Mouse (Mus musculus): ENCODE data around the gene Ptk7. TPM values are rescaled to one million over a fixed set of nuclear protein-coding genes. Genes with fewer than 3 reads are reported as not detected.

Gene Ptk7
- total RNA-seq, 2 experiments from 2014 or later = 9.5 to 10.5 TPM

DNA sequence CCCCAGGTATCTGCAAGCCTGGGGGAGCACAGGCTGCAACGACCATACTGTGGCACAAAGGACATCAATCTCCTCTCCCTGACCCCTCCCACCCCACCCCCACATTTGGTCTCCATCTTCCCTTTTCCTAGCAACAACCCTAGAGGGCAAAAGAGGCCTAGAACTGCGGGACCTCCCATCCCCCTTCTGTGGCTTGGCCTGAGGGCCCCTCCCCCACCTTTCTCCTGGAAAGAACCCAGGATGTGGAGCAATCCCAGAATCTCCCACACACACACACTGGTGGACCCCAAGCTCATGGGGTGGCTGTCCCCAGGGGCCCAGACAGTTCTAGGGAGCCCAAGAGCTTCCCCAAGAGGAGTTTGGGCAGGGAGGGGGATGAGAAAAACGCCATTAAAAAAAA, 81.4 kb downstream of the Ptk7 start:
- no peak for DNase-seq (ENCODE audit: low spot score in 2 of 2)
- intact Hi-C loops (cut with DNase I) = loop anchor here (5.0 kb wide), 1 partner anchor 99 kb away; the partner anchor contains the start of genes Klc4 and Mrpl2

DNA sequence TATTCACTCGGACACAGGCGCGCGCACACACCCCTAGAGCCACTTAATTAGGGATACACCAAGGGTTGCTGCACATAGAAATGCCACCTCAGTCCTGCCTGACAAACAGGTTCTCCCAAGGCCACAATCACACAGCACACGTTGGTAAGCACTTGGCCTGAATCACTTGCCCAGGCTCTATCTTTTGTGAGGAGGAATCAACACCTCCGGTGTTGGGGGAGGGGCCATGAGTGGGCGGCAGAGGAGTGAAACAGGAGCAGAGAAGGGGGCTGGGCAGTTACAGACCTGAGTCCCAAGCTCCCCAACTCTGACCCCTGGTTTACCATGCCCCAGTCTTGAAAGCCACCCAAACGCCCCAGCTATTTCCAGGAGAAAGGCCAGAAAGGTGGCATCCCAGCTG, 82.3 kb downstream of the Ptk7 start:
- intact Hi-C loops (cut with DNase I) = loop anchor here (5.0 kb wide), 1 partner anchor 100 kb away; the partner anchor contains the start of genes Klc4 and Mrpl2
- DNase-seq (ENCODE audit: low spot score in 2 of 2) = no peak

DNA sequence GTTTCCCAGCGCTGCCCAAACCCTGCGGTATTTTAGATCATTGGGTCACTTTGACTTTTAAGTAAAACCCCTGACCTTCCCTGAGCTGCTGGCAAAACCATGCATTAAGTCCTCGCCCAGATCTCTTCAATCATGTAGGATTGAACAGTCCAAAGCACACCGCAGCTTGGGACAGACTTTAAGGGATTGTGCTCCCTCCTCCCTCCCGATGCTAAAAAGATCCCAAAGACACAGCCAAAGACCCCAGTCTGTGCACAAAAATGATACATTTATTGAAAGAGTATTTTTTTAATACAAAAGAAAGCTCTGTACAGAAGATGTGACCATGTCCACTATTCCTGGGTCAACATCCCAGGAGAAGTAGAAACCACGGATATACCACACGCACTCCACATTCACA, 82.7 kb downstream of the Ptk7 start:
- no peak for DNase-seq (ENCODE audit: low spot score in 2 of 2)
- intact Hi-C loops (cut with DNase I) = loop anchor here (5.0 kb wide), 1 partner anchor 101 kb away; the partner anchor contains the start of genes Klc4 and Mrpl2

DNA sequence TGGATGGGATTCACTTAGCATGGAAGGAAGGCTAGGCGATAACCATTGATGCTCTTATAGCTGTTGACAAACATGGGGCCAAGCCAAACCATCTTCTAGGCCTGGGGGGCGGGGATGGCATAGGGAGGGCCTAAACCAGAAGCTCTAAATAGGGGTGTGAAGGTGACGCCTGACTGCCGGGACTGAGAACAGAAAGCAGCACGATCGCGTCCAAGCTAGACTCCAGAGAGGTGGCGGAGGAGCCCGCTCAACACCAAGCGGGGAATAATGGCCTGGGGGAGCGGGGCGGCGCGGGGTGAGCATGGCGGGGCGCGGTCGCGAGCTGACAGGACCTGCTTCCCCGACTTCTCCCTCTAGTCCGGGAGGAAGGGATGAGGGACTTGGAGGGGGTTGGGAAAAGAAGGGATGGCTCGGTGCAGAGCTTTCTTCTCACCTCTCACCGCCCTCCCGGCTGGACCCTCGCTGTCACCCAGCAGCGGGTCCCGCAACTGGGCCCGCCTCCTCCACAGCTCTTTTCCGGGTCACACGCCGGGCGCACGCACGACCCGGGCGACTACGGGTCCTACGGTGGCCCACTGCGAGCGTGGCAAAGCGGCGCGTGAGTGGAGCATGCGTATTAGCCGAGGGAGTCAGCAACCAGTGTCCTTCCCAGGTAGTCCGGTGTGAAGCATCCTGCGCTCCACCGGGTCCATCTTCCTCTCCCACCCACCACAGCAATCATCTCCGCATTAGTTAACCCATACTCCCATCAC, 83.3 kb downstream of the Ptk7 start, which contains the start of gene Cul9:
Gene Cul9 (minus strand): TSS at position 576 of the 752 bp plus-strand sequence.
- peak; percentile 90 to 94 for DNase-seq (ENCODE audit: low spot score in 2 of 2)
- intact Hi-C loops (cut with DNase I) = loop anchor here (5.0 kb wide), 1 partner anchor 101 kb away; the partner anchor contains the start of genes Klc4 and Mrpl2

DNA sequence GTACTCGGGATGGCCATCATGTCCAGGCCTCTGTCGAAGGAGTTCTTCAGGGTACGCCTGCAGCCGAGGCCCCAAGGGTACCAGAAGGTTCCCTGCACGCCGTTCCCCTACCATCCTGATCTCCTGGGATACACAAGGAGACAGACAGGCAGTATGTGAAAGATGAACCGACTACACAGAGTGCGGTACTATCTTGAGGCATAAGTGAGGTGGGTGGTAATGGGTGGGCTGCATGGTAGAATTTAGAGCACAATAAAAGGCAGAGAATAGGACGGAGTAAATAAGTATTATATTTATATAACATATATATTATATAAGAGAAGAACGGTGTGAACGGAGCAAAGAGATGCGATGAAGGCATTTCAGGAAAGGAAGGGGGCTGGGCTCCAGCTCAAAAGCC, 85.6 kb downstream of the Ptk7 start:
- intact Hi-C loops (cut with DNase I) = loop anchor here (5.0 kb wide), 1 partner anchor 36 kb away; no protein-coding TSS in a partner anchor

DNA sequence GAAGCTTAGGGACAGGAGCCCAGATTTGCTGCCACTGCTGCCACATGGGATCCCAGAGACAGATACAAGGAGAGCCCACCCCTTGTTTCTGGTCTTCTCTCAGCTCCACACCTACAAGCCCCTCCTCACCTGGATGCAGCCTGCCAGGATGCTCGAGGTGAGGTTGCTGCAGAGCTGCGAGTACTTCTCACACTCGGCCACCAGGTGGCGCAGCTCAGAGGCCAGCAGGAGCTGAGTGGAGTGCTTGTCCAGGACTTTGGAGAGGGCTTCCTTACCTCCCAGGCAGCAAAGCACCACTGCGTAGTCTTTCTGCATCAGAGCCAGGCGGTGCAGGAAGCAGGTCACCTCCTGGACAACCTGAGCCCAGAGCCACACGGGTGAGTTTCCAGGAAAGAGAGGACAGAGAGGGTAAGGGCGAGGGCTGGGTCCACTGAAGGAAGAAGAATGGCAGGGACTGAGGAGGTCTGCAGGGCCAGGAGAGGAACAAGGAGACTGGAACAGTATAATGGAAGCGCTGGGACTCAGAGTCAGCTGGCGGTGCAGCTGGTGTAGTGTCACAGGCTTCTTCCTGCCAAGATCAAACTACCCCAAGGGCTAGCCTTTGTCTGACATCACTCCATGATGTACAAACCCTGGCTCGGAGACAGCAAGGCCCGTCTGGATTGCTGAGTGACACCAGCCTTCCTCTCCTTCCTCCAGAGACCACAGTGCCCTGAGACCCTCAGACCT, 103.6 kb downstream of the Ptk7 start:
- intact Hi-C loops (cut with DNase I) = loop anchor here (5.0 kb wide), 1 partner anchor 62 kb away; no protein-coding TSS in a partner anchor
- peak; percentile 50 to 64 for DNase-seq (ENCODE audit: low spot score in 2 of 2)

More for the DNA sequence above, 85.6 kb downstream of the Ptk7 start:
- DNase-seq (ENCODE audit: low spot score in 2 of 2) = peak in 1 of 2 experiments; percentile 75

DNA sequence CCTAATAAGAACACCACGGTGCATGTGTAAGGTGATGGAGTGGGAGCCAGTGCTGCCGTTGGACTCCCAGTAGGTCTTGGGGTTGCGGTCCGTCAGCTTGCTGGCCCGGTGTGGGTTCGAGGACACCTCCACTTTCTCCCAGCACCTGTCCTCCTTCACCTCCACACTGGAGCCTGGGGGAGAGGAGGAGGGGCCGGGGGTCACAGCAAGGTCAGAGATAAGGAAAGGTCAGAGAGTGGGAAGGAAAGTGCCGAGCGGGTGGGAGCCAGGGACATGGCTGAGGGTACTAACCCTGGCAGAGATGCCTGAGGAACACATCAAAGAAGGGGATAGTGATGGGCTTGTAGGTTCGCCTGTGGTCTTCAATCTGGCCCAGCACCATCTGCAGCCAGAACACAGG, 104.2 kb downstream of the Ptk7 start:
- no peak for DNase-seq (ENCODE audit: low spot score in 2 of 2)
- intact Hi-C loops (cut with DNase I) = loop anchor here (5.0 kb wide), 1 partner anchor 62 kb away; no protein-coding TSS in a partner anchor

DNA sequence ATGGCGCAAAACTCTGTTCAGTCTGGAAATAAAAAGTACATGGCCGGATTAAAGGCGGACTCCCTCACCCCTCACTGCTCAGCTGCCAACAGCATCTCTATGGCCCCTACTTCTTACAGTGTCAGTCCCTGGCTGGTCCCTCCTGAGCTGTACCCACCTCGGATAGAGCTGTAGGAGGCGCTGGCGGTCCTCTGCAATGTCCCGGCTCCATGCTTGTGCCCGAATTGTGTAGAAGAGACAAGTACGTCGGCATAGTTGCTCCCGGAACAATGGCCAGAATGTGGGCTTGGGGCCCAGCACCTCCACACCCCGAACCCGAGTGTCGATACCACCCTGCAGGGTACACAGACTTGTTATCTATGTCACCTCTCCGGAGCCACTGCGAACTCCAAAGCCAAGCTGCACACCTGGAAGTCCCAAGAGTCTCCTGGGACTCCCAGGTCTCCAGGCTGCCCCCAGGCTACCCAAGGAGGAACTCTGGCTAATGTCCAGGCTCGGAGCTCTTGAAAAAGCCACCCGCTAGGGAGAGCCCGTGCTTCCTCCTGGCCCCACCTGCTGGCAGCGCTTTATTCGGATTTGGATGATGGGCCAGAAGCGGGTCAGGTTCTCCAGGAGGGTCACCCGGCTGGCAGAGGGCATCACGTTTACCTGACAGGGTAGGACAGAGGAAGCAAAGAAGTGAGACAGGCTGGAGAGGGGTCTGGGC, 107.2 kb downstream of the Ptk7 start:
- intact Hi-C loops (cut with DNase I) = no loop called here

DNA sequence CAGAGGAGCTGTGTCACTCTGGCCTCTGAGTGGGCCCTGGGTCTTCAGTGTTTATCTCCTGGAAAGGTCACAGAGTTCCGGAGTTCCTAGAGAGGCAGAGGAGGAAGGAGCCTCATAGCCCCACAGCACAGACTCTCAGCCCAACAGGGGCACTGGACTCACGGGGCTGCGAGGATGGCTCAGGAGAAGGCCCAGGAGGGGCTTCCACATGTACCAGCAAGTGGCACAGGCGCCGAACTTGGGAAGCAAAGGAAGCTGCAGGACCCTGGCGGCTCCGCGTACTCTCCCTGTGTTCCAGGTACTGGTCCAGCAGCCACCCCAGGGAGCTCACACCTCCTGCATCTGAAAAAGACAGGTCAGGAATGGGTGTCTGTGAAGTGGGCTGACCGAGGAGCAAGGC, 108.1 kb downstream of the Ptk7 start:
- intact Hi-C loops (cut with DNase I) = no loop called here
- DNase-seq (ENCODE audit: low spot score in 2 of 2) = no peak

More for the DNA sequence above, 107.2 kb downstream of the Ptk7 start:
- DNase-seq (ENCODE audit: low spot score in 2 of 2) = no peak

DNA sequence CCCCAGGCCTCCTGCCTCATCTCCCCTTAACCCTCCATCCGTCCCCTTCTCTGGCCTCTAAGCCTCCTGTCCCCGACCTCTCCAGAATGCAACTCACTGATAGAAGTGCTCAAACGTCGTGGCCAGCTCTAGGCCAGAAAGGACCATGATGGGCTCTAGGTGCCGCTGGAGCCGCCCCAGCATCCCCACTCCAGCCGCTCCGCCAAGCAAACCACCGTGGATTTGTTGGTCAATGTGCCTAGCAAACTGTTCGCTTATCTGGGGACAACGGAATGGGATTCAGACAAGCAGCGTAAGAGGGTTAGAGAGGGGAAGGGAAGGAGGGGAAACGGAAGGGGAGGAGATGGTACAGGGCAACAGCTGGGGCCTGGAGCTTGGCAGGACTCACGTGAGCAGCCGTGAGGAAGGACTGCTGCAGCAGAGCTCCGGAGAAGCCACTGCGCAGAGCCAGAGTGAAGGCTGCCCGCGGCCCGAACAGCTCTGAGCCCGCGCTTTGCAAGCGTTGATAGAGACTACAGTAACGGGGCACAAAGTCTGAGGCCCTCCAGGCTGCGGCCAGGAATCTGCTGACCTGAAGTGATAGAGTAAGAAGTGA, 108.8 kb downstream of the Ptk7 start:
- intact Hi-C loops (cut with DNase I) = no loop called here

DNA sequence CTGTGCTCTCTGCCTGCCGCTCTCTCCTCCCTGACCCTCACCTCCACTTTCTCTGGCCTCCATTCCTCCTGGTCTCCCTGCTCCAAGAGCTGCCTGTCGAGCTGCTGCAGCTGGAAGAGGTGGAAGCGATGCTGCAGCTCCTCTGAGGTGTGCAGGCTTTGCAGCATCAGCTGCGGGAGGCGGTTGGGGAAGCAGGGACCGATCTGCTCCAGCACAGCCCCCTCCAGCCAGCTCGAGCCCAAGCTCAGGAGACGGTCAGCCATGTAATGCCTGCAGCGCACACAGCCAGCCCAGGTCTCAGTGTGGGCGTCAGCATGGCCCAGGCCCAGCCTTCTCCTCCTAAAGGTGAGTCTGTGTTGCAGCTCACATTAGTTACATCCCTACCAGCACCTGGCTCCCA, 109.3 kb downstream of the Ptk7 start:
- DNase-seq (ENCODE audit: low spot score in 2 of 2) = no peak
- intact Hi-C loops (cut with DNase I) = no loop called here

More for the DNA sequence above, 108.8 kb downstream of the Ptk7 start:
- no peak for DNase-seq (ENCODE audit: low spot score in 2 of 2)

Small RNA genes within 50 kb of the gene (microRNA-seq; reads per million reads assigned to microRNA genes)
- 3.0 to 3.2 reads per million in 2 experiments for gene Mir6976

Other genes with a start within 250 kb of the Ptk7 start
- gene Zfp318, start 245.8 kb downstream of the Ptk7 start, total RNA-seq (2021) = 10 to 100 TPM; 58.8 to 67.8 TPM
- gene Crip3, start 200.6 kb downstream of the Ptk7 start, total RNA-seq (2021) = 1 to 10 TPM; 6.2 to 6.6 TPM
- gene Slc22a7, start 191.0 kb downstream of the Ptk7 start, total RNA-seq (2021) = under 1 TPM in 1 of 2 experiments, not detected in 1; 0.25 TPM
- gene Ttbk1, start 141.8 kb downstream of the Ptk7 start, total RNA-seq (2021) = 100 to 1,000 TPM; 133 to 141 TPM
- gene Dnph1, start 132.8 kb downstream of the Ptk7 start, total RNA-seq (2021) = 1 to 10 TPM; 3.2 to 3.6 TPM
- 10 to 100 TPM; 55.8 to 59.3 TPM for gene Cul9, start 83.1 kb downstream of the Ptk7 start, total RNA-seq (2021)
- gene Srf, start 73.3 kb downstream of the Ptk7 start, total RNA-seq (2021) = 10 to 100 TPM; 58.8 to 63.8 TPM
- 10 to 100 TPM; 17.8 to 20.4 TPM for gene Klc4, start 16.5 kb upstream of the Ptk7 start, total RNA-seq (2021)
- gene Mrpl2, start 16.7 kb upstream of the Ptk7 start, total RNA-seq (2021) = 10 to 100 TPM; 51.0 to 51.5 TPM
- gene Cul7, start 20.8 kb upstream of the Ptk7 start, total RNA-seq (2021) = 10 to 100 TPM; 25.6 to 27.1 TPM
- 10 to 100 TPM; 17.1 to 18.2 TPM for gene Rrp36, start 44.8 kb upstream of the Ptk7 start, total RNA-seq (2021)
- gene Mea1, start 49.3 kb upstream of the Ptk7 start, total RNA-seq (2021) = 100 to 1,000 TPM; 117 to 123 TPM
- gene Klhdc3, start 51.4 kb upstream of the Ptk7 start, total RNA-seq (2021) = 100 to 1,000 TPM; 211 to 226 TPM
- gene Ppp2r5d, start 75.6 kb upstream of the Ptk7 start, total RNA-seq (2021) = 10 to 100 TPM; 81.2 to 91.0 TPM
- gene Pex6, start 82.0 kb upstream of the Ptk7 start, total RNA-seq (2021) = 10 to 100 TPM; 48.1 to 49.1 TPM
- under 1 TPM; 0.48 to 0.57 TPM for gene Gnmt, start 99.7 kb upstream of the Ptk7 start, total RNA-seq (2021)
- 10 to 100 TPM; 65.5 to 66.0 TPM for gene Cnpy3, start 122.7 kb upstream of the Ptk7 start, total RNA-seq (2021)
- gene Ptcra, start 134.2 kb upstream of the Ptk7 start, total RNA-seq (2021) = not detected
- 10 to 100 TPM in 1 of 2 experiments, 1 to 10 TPM in 1; 5.7 to 10.8 TPM for gene 2310039H08Rik, start 143.1 kb upstream of the Ptk7 start, total RNA-seq (2021)
- 10 to 100 TPM; 45.7 to 51.9 TPM for gene Rpl7l1, start 153.2 kb upstream of the Ptk7 start, total RNA-seq (2021)
- gene Bicral, start 229.0 kb upstream of the Ptk7 start, total RNA-seq (2021) = 10 to 100 TPM; 41.6 to 49.7 TPM

All from left cerebral cortex, postnatal 25 days (tissue).